Mouse (Mus musculus): ENCODE measurements around the gene Vmn1r231.

Vmn1r231 gene

DNA sequence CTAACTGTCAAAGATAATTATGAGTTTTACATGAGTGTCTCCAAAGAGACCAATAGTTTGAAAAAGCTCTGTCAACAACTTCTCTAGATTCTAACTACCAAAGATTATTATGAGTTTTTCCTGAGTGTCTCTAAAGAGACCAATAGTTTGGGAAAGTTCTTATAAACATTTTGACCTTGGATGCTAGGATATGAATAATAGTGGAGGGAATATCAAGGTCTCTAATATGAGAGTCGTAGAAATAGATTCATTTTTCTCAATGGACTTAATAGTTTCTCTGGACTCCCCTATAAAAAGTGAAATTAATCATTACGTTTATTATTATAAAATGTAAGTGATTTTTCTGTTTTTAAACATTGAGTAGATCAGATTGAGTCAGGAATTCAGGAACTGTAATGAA is at the start of gene Vmn1r231:
Vmn1r231 (minus strand) TSS at position 101 of the 400 bp plus-strand sequence.
- no peak for DNase-seq (ENCODE audit: low read depth)

DNA sequence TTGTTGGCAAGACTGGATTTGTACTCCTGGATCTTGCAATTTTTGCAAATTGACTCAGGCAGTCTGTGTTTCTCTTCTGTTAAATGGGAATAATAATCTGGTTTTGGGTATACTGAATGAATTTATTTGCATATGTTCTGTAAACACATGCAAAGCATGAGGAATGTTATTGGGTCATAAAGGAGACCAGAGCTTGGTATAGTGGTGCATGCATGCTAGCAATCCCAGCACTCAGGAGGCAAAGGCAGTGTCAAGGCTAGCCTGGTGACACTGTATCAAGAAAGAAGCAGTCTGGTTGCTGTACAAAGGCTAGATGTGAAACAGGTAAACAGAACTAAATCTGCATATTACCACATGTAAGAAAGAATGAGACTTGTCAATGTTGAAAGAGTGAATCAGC is 41.7 kb upstream of the Vmn1r231 start:
- no peak for DNase-seq (ENCODE audit: low read depth)

GRCm38 (mm10) chr17:20946026-20946565 is 41.2 kb upstream of the Vmn1r231 start:
- DNase-seq (ENCODE audit: low read depth): no peak

DNA sequence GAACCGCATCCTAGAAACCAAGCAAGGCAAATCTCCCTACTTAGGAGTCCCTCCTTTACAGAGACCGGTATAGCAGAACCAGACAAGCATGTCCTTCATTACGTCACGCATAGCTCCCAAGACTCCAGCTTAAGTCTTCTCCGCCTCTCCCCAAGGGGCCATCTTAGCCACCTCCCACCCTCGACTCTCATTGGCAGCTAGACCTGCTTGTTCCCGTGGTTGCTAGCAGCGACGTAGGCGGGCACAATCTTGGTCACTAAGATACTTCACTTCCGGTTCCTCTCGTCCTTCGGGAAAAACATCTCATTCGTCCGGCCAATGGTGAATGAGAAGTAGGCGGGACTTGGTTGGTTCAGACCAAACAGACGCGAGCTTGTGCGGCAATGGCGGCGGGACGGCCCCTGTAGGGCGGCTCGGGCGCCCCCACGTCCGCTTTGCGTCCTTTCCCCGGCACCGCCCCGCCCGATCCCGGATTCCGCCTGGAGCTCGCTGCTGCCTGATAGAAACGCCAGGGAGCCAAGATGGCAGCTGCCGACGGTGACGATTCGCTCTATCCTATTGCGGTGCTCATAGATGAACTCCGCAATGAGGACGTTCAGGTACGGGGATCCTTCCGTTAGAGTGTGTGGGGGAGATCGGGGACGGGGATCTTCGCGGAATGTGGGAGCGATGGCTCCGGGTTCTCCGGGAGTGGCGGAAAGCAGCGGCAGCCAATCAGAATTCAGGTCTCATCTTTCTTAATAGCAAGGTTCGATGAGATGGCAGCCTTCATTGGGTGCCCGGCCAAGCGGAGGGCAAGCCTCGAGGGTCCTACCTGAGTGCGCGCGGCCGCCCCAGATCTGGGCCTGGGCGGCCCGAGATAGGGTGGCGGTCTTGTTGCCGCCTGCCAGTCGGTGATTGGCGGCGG is 40.3 kb upstream of the Vmn1r231 start, which contains the start of gene Ppp2r1a:
Ppp2r1a (plus strand) TSS at position 327 of the 907 bp plus-strand sequence.
- DNase-seq (ENCODE audit: low read depth): peak; percentile 98

DNA sequence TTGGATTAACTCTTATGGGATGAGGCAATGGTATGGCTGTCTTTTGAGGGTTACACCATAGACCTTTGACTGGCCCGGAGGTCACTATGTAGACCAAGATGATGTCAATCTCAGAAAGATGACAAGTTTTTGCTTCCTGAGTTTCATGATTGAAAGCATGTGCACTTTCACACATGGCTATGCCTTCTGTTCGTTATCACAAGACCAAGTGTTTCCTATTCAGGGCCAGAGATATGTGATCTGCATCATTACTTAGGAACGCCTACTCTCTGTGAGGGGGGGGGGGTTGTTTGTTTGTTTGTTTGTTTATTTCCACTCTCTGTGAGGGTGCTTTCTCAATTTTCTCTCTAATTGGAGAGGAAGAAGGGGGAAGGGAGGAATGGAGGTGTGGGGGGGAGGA is 39.3 kb upstream of the Vmn1r231 start:
- DNase-seq (ENCODE audit: low read depth): no peak

- no peak for DNase-seq (ENCODE audit: low read depth)
These were observed 14.7 kb upstream of the Vmn1r231 start, which contains the start of gene Vmn1r232 for GRCm38 (mm10) chr17:20919614-20920013. Vmn1r232 (minus strand) TSS chr17:20919714.

GRCm38 (mm10) chr17:20840144-20840543 is 64.7 kb downstream of the Vmn1r231 start, which contains the start of gene Vmn1r230:
Vmn1r230 (plus strand) TSS chr17:20840444.
- DNase-seq (ENCODE audit: low read depth): no peak
